Mouse (Mus musculus) megakaryocyte, embryonic 14.5 days (primary cell): ENCODE results near the gene Oxa1l.

Source experiments
- FLI1 ChIP-seq: IDR thresholded peaks from 2 replicates; pipeline ENCODE4 v1.6.1; 2012; ENCODE audit warnings: low read length, inconsistent platforms, mixed read lengths
- GATA1 ChIP-seq: IDR thresholded peaks from 3 replicates; pipeline ENCODE4 v1.6.1; 2012; ENCODE audit warnings: mixed read lengths, low read length, inconsistent platforms, borderline replicate concordance

DNA sequence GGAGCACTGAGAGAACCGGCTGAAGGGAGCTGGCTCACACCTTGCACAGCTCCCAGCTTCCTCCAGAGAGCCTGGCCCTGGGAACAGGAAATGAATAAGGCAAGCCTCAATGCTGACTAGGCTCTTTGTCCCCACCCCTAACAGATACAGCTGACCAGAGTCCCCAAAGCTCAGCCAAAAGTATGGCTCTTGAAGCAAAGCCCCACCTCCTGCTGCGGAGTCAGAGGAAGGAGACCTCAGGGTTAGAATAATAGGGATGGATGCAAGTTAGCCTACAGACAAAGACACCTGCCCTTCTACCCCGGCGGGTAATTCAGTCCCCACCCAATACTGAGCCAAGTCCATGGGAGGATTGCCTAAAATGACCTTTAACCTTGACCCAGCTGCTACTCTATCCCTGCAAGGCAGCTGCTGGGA is 22.7 kb downstream of the Oxa1l start:
- TF ChIP-seq FLI1 (no peak), GATA1 (no peak)
